Mouse (Mus musculus) MEL (cell line): Measurements from ENCODE around the gene Bbs9. TPM values are rescaled to one million over a fixed set of nuclear protein-coding genes. Genes with fewer than 3 reads are reported as not detected.

Experiments
- DNase-seq: peaks from one replicate; pipeline ENCODE4 v3.0.0; 2011; ENCODE audit warnings: low read depth, low spot score
- H3K27ac ChIP-seq: 2 replicates; pipeline ENCODE4 v1.5.1; 2012; ENCODE audit warnings: low read depth, mild to moderate bottlenecking, control low read depth, low read length, moderate library complexity; ENCODE audit not compliant: control insufficient read depth
- H3K27me3 ChIP-seq, 2 experiments: fragments of 150-350 bp in 1 of 2; sonication (generic) in 1 of 2; 2 replicates each; pipeline ENCODE4 v1.6.1; 2012; ENCODE audit warnings: low read length in 2 of 2, mild to moderate bottlenecking in 2 of 2, improper control_type of control experiment in 1 of 2, moderate library complexity in 1 of 2; ENCODE audit not compliant: insufficient read depth in 2 of 2, control insufficient read depth in 1 of 2
- H3K36me3 ChIP-seq, 2 experiments: 2 replicates each; pipeline ENCODE4 v1.6.1; 2012 to 2014; ENCODE audit warnings: low read length in 2 of 2, improper control_type of control experiment in 1 of 2, inconsistent platforms in 1 of 2, mild to moderate bottlenecking in 1 of 2; ENCODE audit not compliant: insufficient read depth in 2 of 2, control insufficient read depth in 1 of 2
- H3K4me1 ChIP-seq, 2 experiments: fragments of 150-350 bp in 1 of 2; sonication (generic) in 1 of 2; 2 replicates each; pipeline ENCODE4 v1.6.1; 2012; ENCODE audit warnings: low read length in 2 of 2, improper control_type of control experiment in 1 of 2, mild to moderate bottlenecking in 1 of 2; ENCODE audit not compliant: insufficient read depth in 2 of 2, control insufficient read depth in 1 of 2
- H3K4me3 ChIP-seq, 2 experiments: fragments of 150-350 bp in 1 of 2; sonication (generic) in 1 of 2; 2 replicates each; pipeline ENCODE4 v1.5.1; 2012; ENCODE audit warnings: low read depth in 2 of 2, low read length in 2 of 2, mild to moderate bottlenecking in 2 of 2, moderate library complexity in 2 of 2, control low read depth in 1 of 2, improper control_type of control experiment in 1 of 2; ENCODE audit not compliant: control insufficient read depth in 1 of 2, insufficient read depth in 1 of 2
- H3K79me2 ChIP-seq: 2 replicates; pipeline ENCODE4 v1.6.1; 2012; ENCODE audit warnings: mild to moderate bottlenecking, low read length, moderate library complexity; ENCODE audit not compliant: control insufficient read depth, poor library complexity, insufficient read depth
- H3K9ac ChIP-seq: 2 replicates; pipeline ENCODE4 v1.6.1; 2012; ENCODE audit warnings: low read depth, mild to moderate bottlenecking, control low read depth, low read length, moderate library complexity; ENCODE audit not compliant: control insufficient read depth, poor library complexity, severe bottlenecking
- H3K9me3 ChIP-seq: fragments of 150-350 bp; sonication (generic); replicated peaks from 2 replicates; pipeline ENCODE4 v1.6.1; 2012; ENCODE audit warnings: mild to moderate bottlenecking, low read length, improper control_type of control experiment, moderate library complexity; ENCODE audit not compliant: insufficient read depth
- CHD1 ChIP-seq: IDR thresholded peaks from 2 replicates; pipeline ENCODE4 v1.6.1; 2012; ENCODE audit warnings: low read depth, mild to moderate bottlenecking, inconsistent platforms, low read length, improper control_type of control experiment
- CTCF ChIP-seq, 3 experiments: IDR thresholded peaks in 2 of 3; conservative IDR thresholded peaks in 1 of 3; 2 replicates each; pipeline ENCODE4 v1.5.1; 2011 to 2012; ENCODE audit warnings: low read length in 3 of 3, low read depth in 2 of 3, mild to moderate bottlenecking in 2 of 3, improper control_type of control experiment in 1 of 3, inconsistent platforms in 1 of 3, mixed read lengths in 1 of 3, moderate library complexity in 1 of 3; ENCODE audit not compliant: control insufficient read depth in 1 of 3, insufficient read depth in 1 of 3, poor library complexity in 1 of 3, severe bottlenecking in 1 of 3
- E2F4 ChIP-seq: IDR thresholded peaks from 2 replicates; pipeline ENCODE4 v1.6.1; 2011; ENCODE audit warnings: low read depth, low read length, improper control_type of control experiment, borderline replicate concordance
- ELF1 ChIP-seq: IDR thresholded peaks from 2 replicates; pipeline ENCODE4 v1.6.1; 2014; ENCODE audit warnings: low read depth, mild to moderate bottlenecking, inconsistent platforms, low read length, improper control_type of control experiment, moderate library complexity
- EP300 ChIP-seq, 2 experiments: IDR thresholded peaks; 2 replicates each; pipeline ENCODE4 v1.6.1; 2011; ENCODE audit warnings: improper control_type of control experiment in 2 of 2, low read length in 2 of 2, low read depth in 1 of 2, mild to moderate bottlenecking in 1 of 2
- GATA1 ChIP-seq: IDR thresholded peaks from 2 replicates; pipeline ENCODE4 v1.6.1; 2011; ENCODE audit warnings: low read depth, low read length, improper control_type of control experiment
- MAX ChIP-seq: IDR thresholded peaks from 2 replicates; pipeline ENCODE4 v1.6.1; 2011; ENCODE audit warnings: low read length, improper control_type of control experiment
- MXI1 ChIP-seq: IDR thresholded peaks from 2 replicates; pipeline ENCODE4 v1.6.1; 2011; ENCODE audit warnings: mild to moderate bottlenecking, low read depth, low read length, improper control_type of control experiment
- MYB ChIP-seq: IDR thresholded peaks from 2 replicates; pipeline ENCODE4 v1.6.1; 2011; ENCODE audit warnings: mild to moderate bottlenecking, low read depth, low read length, improper control_type of control experiment
- NELFE ChIP-seq: IDR thresholded peaks from 2 replicates; pipeline ENCODE4 v1.6.1; 2011; ENCODE audit warnings: low read depth, low read length, improper control_type of control experiment
- NRF1 ChIP-seq: IDR thresholded peaks from 2 replicates; pipeline ENCODE4 v1.6.1; 2014; ENCODE audit warnings: low read depth, mild to moderate bottlenecking, inconsistent platforms, low read length, improper control_type of control experiment, moderate library complexity; ENCODE audit not compliant: poor library complexity, insufficient read depth, severe bottlenecking
- POLR2AphosphoS5 ChIP-seq: IDR thresholded peaks from 2 replicates; pipeline ENCODE4 v1.6.1; 2012; ENCODE audit warnings: low read depth, borderline replicate concordance, mild to moderate bottlenecking, inconsistent platforms, low read length, moderate library complexity, mixed read lengths
- RAD21 ChIP-seq: IDR thresholded peaks from 2 replicates; pipeline ENCODE4 v1.6.1; 2011; ENCODE audit warnings: mild to moderate bottlenecking, low read depth, low read length, improper control_type of control experiment
- RCOR1 ChIP-seq: IDR thresholded peaks from 2 replicates; pipeline ENCODE4 v1.6.1; 2012; ENCODE audit warnings: low read depth, mild to moderate bottlenecking, inconsistent platforms, low read length, improper control_type of control experiment
- SIN3A ChIP-seq: IDR thresholded peaks from 2 replicates; pipeline ENCODE4 v1.6.1; 2012; ENCODE audit warnings: low read length, improper control_type of control experiment, inconsistent platforms
- TAL1 ChIP-seq: IDR thresholded peaks from 2 replicates; pipeline ENCODE4 v1.6.1; 2012; ENCODE audit warnings: mild to moderate bottlenecking, inconsistent platforms, low read length, moderate library complexity, mixed read lengths
- ZC3H11A ChIP-seq: IDR thresholded peaks from 2 replicates; pipeline ENCODE4 v1.6.1; 2012; ENCODE audit warnings: low read depth, mild to moderate bottlenecking, inconsistent platforms, low read length, improper control_type of control experiment
- ZKSCAN1 ChIP-seq: IDR thresholded peaks from 2 replicates; pipeline ENCODE4 v1.6.1; 2012; ENCODE audit warnings: low read depth, mild to moderate bottlenecking, inconsistent platforms, low read length, improper control_type of control experiment, moderate library complexity
- ZMIZ1 ChIP-seq: IDR thresholded peaks from 2 replicates; pipeline ENCODE4 v1.6.1; 2012; ENCODE audit warnings: low read depth, mild to moderate bottlenecking, inconsistent platforms, low read length, improper control_type of control experiment, moderate library complexity
- ZNF384 ChIP-seq: IDR thresholded peaks from 2 replicates; pipeline ENCODE4 v1.6.1; 2012; ENCODE audit warnings: low read depth, mild to moderate bottlenecking, inconsistent platforms, low read length, improper control_type of control experiment
- polyA plus RNA-seq, 2 experiments: library from polyadenylated mRNA; stranded (reverse) in 1 of 2; unstranded in 1 of 2; fragments of >175 nt in 1 of 2; fragments of >200 nt in 1 of 2; gene quantifications; 2 replicates each; pipeline versions ENCODE4 v1.2.1 to v1.2.4; 2012; ENCODE audit warnings: low replicate concordance in 2 of 2, low read depth in 1 of 2; ENCODE audit not compliant: insufficient read length in 2 of 2, insufficient read depth in 1 of 2, missing spikeins in 1 of 2
- total RNA-seq: library from RNA; depleted of rRNA; stranded (reverse); fragments of 300-350 nt; gene quantifications from 2 replicates; pipeline ENCODE4 v1.2.3, GENCODE M21; 2012

Gene Bbs9
- total and polyA plus RNA-seq, 3 experiments = 18.5 to 19.5 TPM; not detected in 1

DNA sequence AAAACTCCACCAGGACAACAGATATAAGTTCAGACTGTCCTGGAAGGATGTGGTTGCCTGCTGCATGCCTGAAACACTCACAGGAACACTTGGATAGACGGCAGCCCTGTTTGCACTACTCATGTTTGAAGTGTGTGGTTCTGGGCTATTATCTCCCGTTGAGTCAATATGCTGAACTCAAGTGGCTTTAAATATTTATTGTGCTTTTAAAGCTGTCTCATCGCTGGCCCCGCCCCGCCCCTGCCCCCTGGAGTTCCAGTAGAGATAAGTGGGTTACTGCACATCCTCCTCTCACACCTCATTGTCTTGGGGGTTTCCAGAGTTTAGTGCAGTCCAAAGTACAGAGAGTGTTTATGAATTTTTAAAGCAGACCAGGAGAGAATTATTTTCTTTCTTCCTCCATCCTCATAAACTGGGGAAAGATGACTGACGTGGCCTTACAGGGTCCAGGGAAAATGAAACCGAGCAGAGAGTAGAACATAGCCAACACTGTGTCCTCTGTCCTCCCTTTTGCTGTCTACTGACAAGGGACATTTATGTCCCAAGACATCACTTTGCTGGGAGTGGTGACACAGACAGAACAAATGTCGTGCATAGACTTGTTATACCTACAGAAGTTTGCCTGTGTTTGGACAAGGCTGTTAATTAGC is 242.8 kb downstream of the Bbs9 start (continued):
- no peak for TF ChIP-seq POLR2AphosphoS5
- no peak for TF ChIP-seq ELF1
- TF ChIP-seq RCOR1 = peak; percentile 56; the same call in 1 of the 2 replicates
- no peak; the same call in 1 of the 2 replicates for TF ChIP-seq SIN3A

GRCm38 (mm10) chr9:22732646-22733045 is 257.1 kb downstream of the Bbs9 start:
- no peak for DNase-seq
- TF ChIP-seq MXI1 (no peak), EP300 (IDR thresholded peaks at IDR 0.05; ENCODE audit: low read depth in 1 of 2, low read length in 2 of 2) (no peak), RAD21 (no peak), GATA1 (no peak), RCOR1 (no peak), MYB (no peak), NELFE (no peak), ZNF384 (no peak), POLR2AphosphoS5 (no peak), ZKSCAN1 (no peak), ZC3H11A (no peak), E2F4 (no peak), CTCF (IDR thresholded peaks at IDR 0.05 in 2 of 3, conservative IDR thresholded peaks at IDR 0.05 in 1 of 3; ENCODE audit: control insufficient read depth in 1 of 3, insufficient read depth in 1 of 3, low read depth in 2 of 3, low read length in 3 of 3, poor library complexity in 1 of 3, severe bottlenecking in 1 of 3) (no peak), NRF1 (no peak), MAX (no peak), ZMIZ1 (no peak), CHD1 (no peak), TAL1 (no peak)
- TF ChIP-seq, all 39 proteins: peak for 0

More at GRCm38 (mm10) chr9:22732646-22733045, 257.1 kb downstream of the Bbs9 start:
- H3K9me3 ChIP-seq = no peaks in the 10 kb centered on the region
- H3K36me3 ChIP-seq = no peaks in the 10 kb centered on the region
- no peaks in the 10 kb centered on the region for H3K79me2 ChIP-seq
- H3K9ac ChIP-seq = no peak overlapping the region
- no peak overlapping the region for H3K27ac ChIP-seq
- H3K4me3 ChIP-seq = no peak overlapping the region
- H3K27me3 ChIP-seq = no peaks in the 10 kb centered on the region
- H3K4me1 ChIP-seq = no peaks in the 10 kb centered on the region
